Mouse (Mus musculus): ENCODE results near the gene Plcb4.
A peak's percentile ranks its signal among the peaks of the same experiment; 100 is the strongest.

Gene Plcb4

DNA sequence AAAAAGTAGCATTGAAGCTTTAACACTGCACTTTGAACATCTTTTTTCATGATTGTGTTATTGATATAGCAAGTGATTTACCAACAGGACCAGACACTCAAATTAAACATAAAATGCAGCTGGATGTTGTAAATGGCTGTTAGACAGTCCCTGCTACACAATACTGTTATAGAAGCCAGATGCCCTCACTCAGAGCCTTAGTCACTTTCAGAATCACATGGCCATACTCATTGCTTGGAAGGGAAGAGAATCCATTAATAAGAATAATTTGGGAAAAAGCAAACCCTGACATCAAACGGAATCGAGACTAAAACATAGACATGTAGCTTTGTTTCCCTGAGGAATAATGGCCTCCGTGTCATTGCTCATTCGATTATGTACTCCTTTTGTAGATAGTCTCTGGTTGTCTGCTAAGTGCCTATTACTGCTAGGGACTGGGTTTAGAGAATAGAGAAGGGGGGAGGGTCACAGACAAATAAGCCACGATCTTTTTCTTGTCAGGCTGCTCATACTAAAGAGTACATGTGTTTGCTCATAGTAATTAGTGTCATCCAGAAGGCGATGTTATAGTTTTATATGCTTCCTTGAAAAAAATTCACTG, 197.2 kb downstream of the Plcb4 start:
- DNase-seq (ENCODE audit: low spot score), result peak; percentile 24

- no peak for DNase-seq (ENCODE audit: low spot score)
Measured at GRCm38 (mm10) chr2:135856826-135857225, 198.0 kb downstream of the Plcb4 start.

DNA sequence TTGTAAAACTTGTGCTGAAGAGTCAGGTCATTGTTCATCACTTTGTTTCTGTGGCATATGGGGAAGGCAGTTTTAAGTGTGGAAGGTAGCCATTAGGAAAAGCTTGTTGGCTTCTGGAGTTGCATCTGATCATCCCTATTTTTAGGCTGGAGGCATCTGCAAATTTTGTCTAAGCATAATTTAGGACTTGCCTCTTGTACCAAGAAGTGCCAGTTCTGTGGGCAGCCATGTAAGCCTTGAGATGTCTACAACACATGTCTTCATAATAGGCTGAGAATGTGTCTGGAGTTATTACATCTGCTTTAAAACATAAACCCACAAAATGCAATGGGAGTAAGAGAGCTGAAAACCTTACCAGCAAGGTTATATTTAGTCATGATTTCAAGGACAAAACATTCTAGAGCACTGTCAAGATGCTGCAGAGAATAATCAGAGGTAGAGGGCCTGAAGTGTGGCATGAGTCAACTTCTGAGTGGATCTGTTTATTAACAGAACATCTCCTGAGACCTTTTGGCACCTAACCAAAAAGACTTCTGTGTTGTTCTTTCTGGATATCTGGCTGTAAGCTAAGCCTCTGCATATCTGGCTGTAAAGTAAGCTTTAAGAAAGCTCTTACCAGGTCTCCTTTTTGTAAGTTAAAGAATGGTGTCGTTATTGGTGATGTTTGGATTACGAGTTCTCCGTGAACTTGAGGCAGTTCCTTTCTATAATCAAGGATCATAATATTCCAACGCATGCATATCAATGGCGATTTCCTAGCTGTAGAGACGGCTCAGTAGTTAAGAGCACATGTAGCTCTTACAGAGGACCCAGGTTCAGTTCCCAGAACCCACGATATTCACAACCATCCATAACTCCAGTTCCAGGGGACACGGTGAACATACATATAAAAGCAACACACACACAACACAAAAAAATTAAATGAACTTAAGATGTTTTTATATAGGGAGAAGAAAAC, 203.0 kb downstream of the Plcb4 start:
- DNase-seq (ENCODE audit: low spot score), result no peak

- no peak for DNase-seq (ENCODE audit: low spot score)
Measured at GRCm38 (mm10) chr2:135862489-135863390, 203.9 kb downstream of the Plcb4 start.

GRCm38 (mm10) chr2:135863391-135864076, 204.7 kb downstream of the Plcb4 start:
- DNase-seq (ENCODE audit: low spot score), result no peak

DNA sequence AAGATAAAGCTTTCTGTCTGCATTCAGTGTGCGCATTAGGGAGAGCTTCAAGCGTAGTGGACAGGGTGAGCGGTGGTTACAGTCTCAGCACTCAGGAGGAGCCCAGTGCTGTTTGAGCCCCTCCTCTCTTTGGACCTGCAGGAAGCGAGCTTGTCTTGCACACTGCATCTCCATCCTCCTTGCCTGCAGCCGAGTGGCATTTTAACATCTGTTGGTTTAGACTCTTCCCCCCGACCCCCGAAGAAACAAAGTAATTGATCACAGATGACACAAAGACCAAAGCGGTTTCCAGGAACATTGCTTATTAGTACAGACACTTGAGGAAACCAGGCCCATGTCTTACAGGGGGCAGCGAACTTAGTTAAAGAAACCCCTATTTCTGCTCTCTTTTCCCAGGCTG, 207.6 kb downstream of the Plcb4 start:
- DNase-seq (ENCODE audit: low spot score), result no peak

GRCm38 (mm10) chr2:135866838-135867237, 208.0 kb downstream of the Plcb4 start:
- DNase-seq (ENCODE audit: low spot score), result no peak

- no peak for DNase-seq (ENCODE audit: low spot score)
Measured at GRCm38 (mm10) chr2:135869637-135870036, 210.8 kb downstream of the Plcb4 start.

DNA sequence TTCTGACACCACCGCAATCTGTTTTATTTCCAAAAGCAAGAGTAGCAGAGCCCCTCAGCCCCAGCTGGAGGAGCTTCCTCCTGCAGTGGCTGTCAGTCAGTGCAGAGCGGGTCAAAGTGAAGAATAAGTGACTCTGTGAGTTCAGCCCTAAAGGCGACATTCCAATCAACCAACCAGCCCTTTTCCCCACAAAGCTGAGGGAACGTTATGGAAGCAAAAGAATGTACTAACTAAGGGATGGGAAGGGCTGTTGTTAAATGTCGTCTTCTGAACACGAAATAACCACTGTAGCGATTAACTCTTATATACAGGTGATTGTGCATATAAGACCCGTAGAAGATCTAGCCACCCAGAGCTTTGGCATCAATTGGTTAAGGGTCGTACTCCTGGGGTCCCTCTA, 214.3 kb downstream of the Plcb4 start:
- no peak for DNase-seq (ENCODE audit: low spot score)

DNA sequence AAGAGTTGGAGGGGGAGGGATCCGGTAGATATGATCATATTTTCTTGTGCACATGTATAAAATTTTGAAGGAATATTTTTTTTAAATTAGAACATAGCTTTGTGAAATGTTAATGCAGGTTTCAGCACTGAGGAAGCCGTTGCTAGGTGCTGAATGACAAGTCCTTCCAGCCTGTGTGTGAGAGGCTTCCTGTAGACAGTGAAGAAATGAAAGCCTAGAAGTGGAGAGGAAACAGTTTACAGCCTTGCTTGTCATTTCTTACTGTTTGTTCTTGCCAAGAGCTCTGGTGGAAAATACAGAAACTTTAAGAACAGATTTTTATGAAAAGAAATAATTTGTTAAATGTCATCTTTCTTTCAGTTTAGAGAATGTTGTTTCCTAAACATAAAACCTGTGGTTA, 214.9 kb downstream of the Plcb4 start:
- no peak for DNase-seq (ENCODE audit: low spot score)

- no peak for DNase-seq (ENCODE audit: low spot score)
Measured at GRCm38 (mm10) chr2:135875549-135875948, 216.7 kb downstream of the Plcb4 start.

GRCm38 (mm10) chr2:135879356-135879755, 220.5 kb downstream of the Plcb4 start:
- DNase-seq (ENCODE audit: low spot score), result no peak

GRCm38 (mm10) chr2:135880269-135880760, 221.5 kb downstream of the Plcb4 start:
- DNase-seq (ENCODE audit: low spot score), result peak; percentile 13

DNA sequence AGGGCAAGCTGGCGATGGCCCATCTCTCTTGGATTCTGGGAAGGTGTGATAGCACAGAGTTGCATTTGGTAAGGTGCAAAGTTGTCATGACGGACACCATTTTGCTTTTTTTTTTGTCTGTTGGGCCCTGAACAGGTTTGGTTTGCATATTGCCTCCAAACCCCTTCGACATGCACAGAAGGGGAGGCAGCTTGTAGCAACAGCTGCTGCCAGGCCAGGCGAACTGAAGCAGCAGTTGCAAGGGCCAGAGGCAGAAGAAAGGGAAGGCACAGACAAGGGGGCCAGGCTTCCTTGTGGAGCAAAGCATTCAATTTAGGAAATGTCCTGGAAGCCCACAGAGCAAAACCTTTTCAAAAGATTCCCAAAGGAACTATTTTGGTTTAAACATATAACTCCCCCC, 224.5 kb downstream of the Plcb4 start:
- no peak for DNase-seq (ENCODE audit: low spot score)

DNA sequence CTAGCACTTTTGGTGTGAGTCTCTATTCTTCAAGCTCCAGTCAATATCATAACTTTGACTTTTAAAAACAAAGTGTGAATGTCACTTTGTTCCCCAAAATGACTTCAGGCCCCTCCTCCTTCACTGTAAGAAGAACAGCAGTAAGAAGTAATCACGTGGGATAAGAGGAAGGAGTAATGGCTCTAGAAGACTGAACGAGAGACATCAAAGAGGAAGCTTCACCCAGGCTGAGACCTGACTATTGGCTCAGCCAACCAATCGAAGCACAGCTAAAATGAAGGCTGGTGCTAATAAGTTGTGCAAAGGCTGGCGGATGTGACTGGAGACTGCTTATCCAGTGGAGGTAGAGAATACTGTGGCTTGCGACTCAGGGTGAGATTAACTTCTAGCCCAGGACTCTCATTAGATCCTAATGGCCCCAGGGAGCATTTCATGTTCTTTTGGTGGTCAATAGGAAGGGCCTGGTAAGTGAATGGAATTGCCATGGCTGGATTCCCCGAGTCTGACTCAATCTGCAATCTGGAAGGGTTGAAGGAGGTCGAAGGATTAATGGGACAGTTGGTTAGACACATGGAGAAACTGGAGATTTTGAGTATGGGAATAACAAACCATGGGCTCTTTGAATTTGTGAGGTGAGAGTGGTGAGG, 225.8 kb downstream of the Plcb4 start:
- no peak for DNase-seq (ENCODE audit: low spot score)

DNA sequence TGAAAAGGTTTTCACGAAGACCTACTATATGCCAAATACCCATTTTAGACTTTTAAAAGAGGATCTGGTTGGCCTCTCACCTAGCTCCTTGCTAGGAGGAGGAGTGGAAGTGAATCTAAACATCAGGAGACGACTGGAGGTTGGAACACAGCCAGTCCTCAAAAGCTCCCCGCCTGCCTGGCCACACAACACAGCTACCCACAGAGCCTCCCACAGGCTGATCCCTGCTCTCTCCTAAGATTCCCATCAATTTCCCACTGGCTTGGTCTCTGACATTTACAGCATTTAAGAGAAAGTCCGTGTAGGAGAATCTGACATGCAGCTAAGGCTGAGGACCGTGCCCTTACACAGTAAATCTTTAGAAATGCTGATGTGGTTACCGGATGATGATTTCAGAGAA, 226.8 kb downstream of the Plcb4 start:
- DNase-seq (ENCODE audit: low spot score), result no peak

GRCm38 (mm10) chr2:135886081-135886679, 227.4 kb downstream of the Plcb4 start:
- DNase-seq (ENCODE audit: low spot score), result no peak

DNA sequence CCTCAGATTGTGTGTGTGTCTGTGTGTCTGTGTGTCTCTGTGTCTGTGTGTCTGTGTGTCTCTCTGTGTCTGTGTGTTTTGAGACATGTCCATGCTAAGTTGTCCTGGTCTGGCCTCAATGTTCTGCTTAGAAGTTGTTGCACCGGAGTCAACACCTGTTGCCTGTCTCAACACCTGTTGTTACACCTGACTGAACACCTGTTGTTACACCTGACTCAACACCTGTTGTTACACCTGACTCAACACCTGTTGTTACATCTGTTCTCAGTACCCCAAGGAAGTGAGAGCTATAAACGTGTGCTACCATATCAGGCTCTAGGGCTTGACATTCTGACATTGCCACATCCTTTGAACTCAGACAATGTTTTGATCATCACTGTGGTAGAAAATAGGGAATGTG, 229.0 kb downstream of the Plcb4 start:
- DNase-seq (ENCODE audit: low spot score), result no peak

- DNase-seq (ENCODE audit: low spot score), result no peak
Measured at GRCm38 (mm10) chr2:135888206-135888605, 229.4 kb downstream of the Plcb4 start.

DNA sequence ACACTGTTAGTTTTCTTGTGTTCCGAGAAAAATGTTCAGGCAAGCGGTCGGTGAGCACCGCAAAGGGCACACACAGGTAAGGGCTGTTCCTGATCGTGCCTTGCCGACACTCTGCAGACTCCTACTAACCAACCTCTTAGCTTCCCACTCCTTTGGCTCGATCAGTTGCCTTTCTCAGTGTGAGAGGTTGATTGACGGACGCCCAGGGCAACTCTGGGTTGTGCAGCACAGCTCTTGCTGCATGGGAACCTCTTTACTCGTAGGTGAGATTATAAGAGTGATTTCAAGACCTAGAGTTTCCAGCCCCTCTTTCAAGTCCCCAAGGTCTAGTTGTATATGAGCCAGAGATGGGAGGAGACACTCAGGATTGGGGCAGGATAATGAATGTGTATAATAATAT, 230.0 kb downstream of the Plcb4 start:
- DNase-seq (ENCODE audit: low spot score), result no peak

GRCm38 (mm10) chr2:135890083-135890482, 231.3 kb downstream of the Plcb4 start:
- DNase-seq (ENCODE audit: low spot score), result no peak

Measured in retina, embryonic 14.5 days (tissue).